18 mouse cellular contexts compared by ENCODE assay signal in genomic region chr6:56156836-56157235, GRCm38 (mm10).
A peak's percentile ranks its signal among the peaks of the same experiment; 100 is the strongest.
DNase-seq lines count a peak whose midpoint lies in the region.
"Had no signal": no experiment of that assay in that cellular context is flagged by ENCODE, and none has a peak within 500 bp of the region (broad histone marks: within the 10 kb centered on the region; RNA-seq: fewer than 3 reads in every experiment).

No protein-coding gene starts in this region.

- H3K27ac ChIP-seq in brown adipose tissue, adult 24 weeks (replicated peaks; ENCODE audit: low read depth, low read length): peak overlapping the region; percentile 21; the same call in 1 of the 2 replicates
- H3K27ac ChIP-seq: embryonic facial prominence, embryonic 15.5 days; forebrain, embryonic 15.5 days; heart, embryonic 13.5 days; hindbrain, embryonic 15.5 days; kidney, postnatal 0 days had no signal

- no peak overlapping the region for H3K4me3 ChIP-seq in brown adipose tissue, adult 24 weeks (ENCODE audit: insufficient read depth, low read depth, low read length)
- H3K4me3 ChIP-seq: embryonic facial prominence, embryonic 15.5 days; erythroblast, embryonic 14.5 days; forebrain, embryonic 15.5 days; heart, embryonic 13.5 days; hindbrain, embryonic 15.5 days had no signal

- H3K4me1 ChIP-seq in brown adipose tissue, adult 24 weeks (ENCODE audit: control insufficient read depth, insufficient read depth, insufficient read length, low read length): no peaks in the 10 kb centered on the region
- H3K4me1 ChIP-seq: embryonic facial prominence, embryonic 15.5 days; forebrain, embryonic 15.5 days; hindbrain, embryonic 15.5 days had no signal

- DNase-seq in cerebellum, adult 11-12 months: peak; percentile 58
- DNase-seq in cerebellum, adult 9-10 months: peak; percentile 78
- peak; percentile 40 to 50 for DNase-seq in cerebellum, postnatal 25 days
- DNase-seq in adipocyte (ENCODE audit: low spot score): no peak
- no peak for DNase-seq in adrenal gland, adult 8-10 months
- DNase-seq in kidney, postnatal 25 days: no peak
- DNase-seq: adrenal gland, postnatal 10 days; gastrocnemius, postnatal 25 days; heart, postnatal 36 days; kidney, adult 11 months; kidney, adult 9 months had no signal

Comparison
In these comparisons a context has a peak if more than half of its experiments do, and no peak if none do; other contexts are left out.
1. DNase-seq: peak in cerebellum, adult 11-12 months (single experiment), cerebellum, adult 9-10 months (single experiment) and cerebellum, postnatal 25 days (2 of 2); none in adipocyte (single experiment), adrenal gland, adult 8-10 months (single experiment) and kidney, postnatal 25 days (0 of 2).